Mouse (Mus musculus): ENCODE results near the gene Utp14b. TPM values are rescaled to one million over a fixed set of nuclear protein-coding genes. Genes with fewer than 3 reads are reported as not detected.

The Utp14b gene
- 2.3 TPM in 2 replicates for polyA plus RNA-seq (2015; fragmentation: Nextera tagmentation; extraction: Ambion mirVana)

GRCm38 (mm10) chr1:78657671-78658440, at the start of gene Utp14b, which contains the start of gene Acsl3:
Utp14b (plus strand) TSS chr1:78658038.
Acsl3 (plus strand) TSS chr1:78657825.

Other genes with a start within 250 kb of the Utp14b start
- gene Farsb, start 169.1 kb upstream of the Utp14b start, polyA plus RNA-seq (2015; fragmentation: Nextera tagmentation; extraction: Ambion mirVana): 122 and 130 TPM in 2 replicates
- gene Mogat1, start 147.0 kb upstream of the Utp14b start, polyA plus RNA-seq (2015; fragmentation: Nextera tagmentation; extraction: Ambion mirVana): 0.88 and 3.0 TPM in 2 replicates
- 0.77 and 1.3 TPM in 2 replicates for gene BC035947, start 145.9 kb upstream of the Utp14b start, polyA plus RNA-seq (2015; fragmentation: Nextera tagmentation; extraction: Ambion mirVana)
- 98.4 and 103 TPM in 2 replicates for gene Acsl3, start 213 bp upstream of the Utp14b start, polyA plus RNA-seq (2015; fragmentation: Nextera tagmentation; extraction: Ambion mirVana)
- 3.2 and 3.7 TPM in 2 replicates for gene Kcne4, start 158.7 kb downstream of the Utp14b start, polyA plus RNA-seq (2015; fragmentation: Nextera tagmentation; extraction: Ambion mirVana)